Mouse (Mus musculus) MEL (cell line): ENCODE measurements at regions not wholly inside any gene's neighbourhood (a gene's known extent, or its start where the extent isn't known, plus 50 kb on each side); places are given as distances from the start of the nearest gene placed in this dataset.

Source experiments
- CHD2 ChIP-seq: IDR thresholded peaks from 2 replicates; pipeline ENCODE4 v1.6.1; 2011; ENCODE audit warnings: low read length, improper control_type of control experiment
- CTCF ChIP-seq, 3 experiments: IDR thresholded peaks in 2 of 3; conservative IDR thresholded peaks in 1 of 3; 2 replicates each; pipeline ENCODE4 v1.5.1; 2011 to 2012; ENCODE audit warnings: low read length in 3 of 3, low read depth in 2 of 3, mild to moderate bottlenecking in 2 of 3, improper control_type of control experiment in 1 of 3, inconsistent platforms in 1 of 3, mixed read lengths in 1 of 3, moderate library complexity in 1 of 3; ENCODE audit not compliant: control insufficient read depth in 1 of 3, insufficient read depth in 1 of 3, poor library complexity in 1 of 3, severe bottlenecking in 1 of 3
- GATA1 ChIP-seq: IDR thresholded peaks from 2 replicates; pipeline ENCODE4 v1.6.1; 2011; ENCODE audit warnings: low read depth, low read length, improper control_type of control experiment
- MEF2A ChIP-seq: IDR thresholded peaks from 2 replicates; pipeline ENCODE4 v1.6.1; 2014; ENCODE audit warnings: low read depth, mild to moderate bottlenecking, inconsistent platforms, low read length, improper control_type of control experiment; ENCODE audit not compliant: poor library complexity, insufficient replicate concordance, severe bottlenecking; ENCODE audit errors: extremely low read depth
- MYC ChIP-seq: IDR thresholded peaks from 2 replicates; pipeline ENCODE4 v1.6.1; 2011; ENCODE audit warnings: low read depth, mild to moderate bottlenecking, low read length, improper control_type of control experiment, moderate library complexity
- POLR2A ChIP-seq, 2 experiments: IDR thresholded peaks; 2 replicates each; pipeline ENCODE4 v1.6.1; 2011 to 2012; ENCODE audit warnings: low read length in 2 of 2, mild to moderate bottlenecking in 2 of 2, control low read depth in 1 of 2, improper control_type of control experiment in 1 of 2, low read depth in 1 of 2, moderate library complexity in 1 of 2; ENCODE audit not compliant: control insufficient read depth in 1 of 2, insufficient read depth in 1 of 2, poor library complexity in 1 of 2
- SIN3A ChIP-seq: IDR thresholded peaks from 2 replicates; pipeline ENCODE4 v1.6.1; 2012; ENCODE audit warnings: low read length, improper control_type of control experiment, inconsistent platforms
- SMC3 ChIP-seq: IDR thresholded peaks from 2 replicates; pipeline ENCODE4 v1.6.1; 2011; ENCODE audit warnings: low read depth, low read length, improper control_type of control experiment
- TBP ChIP-seq: IDR thresholded peaks from 2 replicates; pipeline ENCODE4 v1.8.0; 2011; ENCODE audit warnings: low read depth, low read length, improper control_type of control experiment
- TCF12 ChIP-seq: IDR thresholded peaks from 2 replicates; pipeline ENCODE4 v1.6.1; 2014; ENCODE audit warnings: low read depth, mild to moderate bottlenecking, inconsistent platforms, low read length, improper control_type of control experiment, moderate library complexity
- USF1 ChIP-seq: IDR thresholded peaks from 2 replicates; pipeline ENCODE4 v1.6.1; 2014; ENCODE audit warnings: low read depth, mild to moderate bottlenecking, inconsistent platforms, low read length, improper control_type of control experiment, moderate library complexity
- ZMIZ1 ChIP-seq: IDR thresholded peaks from 2 replicates; pipeline ENCODE4 v1.6.1; 2012; ENCODE audit warnings: low read depth, mild to moderate bottlenecking, inconsistent platforms, low read length, improper control_type of control experiment, moderate library complexity

DNA sequence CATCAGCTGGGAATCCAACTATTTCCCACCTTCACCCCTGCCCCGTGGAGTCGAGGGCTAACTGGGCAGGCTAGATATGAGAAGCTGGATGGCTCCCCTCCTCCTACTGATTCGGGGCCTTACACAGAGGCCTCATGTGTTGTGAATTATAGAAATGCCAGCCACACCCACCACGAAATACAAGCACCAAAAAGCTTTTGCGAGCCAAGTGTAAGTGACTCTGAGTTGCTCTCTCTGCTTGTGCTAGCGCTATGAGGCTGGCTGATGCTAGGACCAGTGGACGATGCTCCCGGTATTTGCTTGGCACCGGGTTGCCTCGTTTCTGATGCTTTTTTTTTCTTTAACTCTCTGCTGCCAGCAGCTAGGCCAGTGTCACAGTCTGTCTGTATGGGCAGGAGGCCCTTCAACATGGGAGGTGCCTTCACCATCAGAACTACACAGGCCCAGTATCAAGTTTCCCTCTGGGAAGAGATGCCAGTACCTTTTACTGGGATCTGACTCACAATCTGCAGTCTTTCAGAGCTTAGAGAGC, 369.8 kb downstream of the Cog6 start:
- TF ChIP-seq SMC3: no peak
- TF ChIP-seq MYC: no peak
- no peak for TF ChIP-seq GATA1
- no peak for TF ChIP-seq CTCF (IDR thresholded peaks at IDR 0.05 in 2 of 3, conservative IDR thresholded peaks at IDR 0.05 in 1 of 3; ENCODE audit: control insufficient read depth in 1 of 3, insufficient read depth in 1 of 3, low read depth in 2 of 3, low read length in 3 of 3, poor library complexity in 1 of 3, severe bottlenecking in 1 of 3)
- no peak for TF ChIP-seq POLR2A (IDR thresholded peaks at IDR 0.05; ENCODE audit: control insufficient read depth in 1 of 2, insufficient read depth in 1 of 2, low read depth in 1 of 2, low read length in 2 of 2, poor library complexity in 1 of 2)
- no peak for TF ChIP-seq CHD2
- no peak for TF ChIP-seq ZMIZ1
- TF ChIP-seq TCF12: no peak
- TF ChIP-seq USF1: no peak
- no peak for TF ChIP-seq MEF2A
- TF ChIP-seq TBP: no peak
- TF ChIP-seq SIN3A: no peak
